Mouse (Mus musculus): Measurements from ENCODE around the gene Nxph1. TPM values are rescaled to one million over a fixed set of nuclear protein-coding genes. Genes with fewer than 3 reads are reported as not detected.

The Nxph1 gene
- polyA plus RNA-seq, 1 experiment from 2014 or later, result 0.33 TPM

GRCm38 (mm10) chr6:9076463-9076862 lies 128.2 kb downstream of the Nxph1 start:
- 52% methylated on average over 2 of the region's 2 CpGs for WGBS
- no peak overlapping the region for H3K9ac ChIP-seq
- H3K36me3 ChIP-seq, result no peaks in the 10 kb centered on the region
- no peaks in the 10 kb centered on the region for H3K27me3 ChIP-seq (replicated peaks)
- H3K9me3 ChIP-seq, result no peaks in the 10 kb centered on the region
- ATAC-seq, result no peak
- no peak overlapping the region for H3K4me2 ChIP-seq (replicated peaks)
- no peak overlapping the region for H3K27ac ChIP-seq
- no peaks in the 10 kb centered on the region for H3K4me1 ChIP-seq (replicated peaks)
- no peak overlapping the region for H3K4me3 ChIP-seq (replicated peaks)

- WGBS, result 66% methylated on average over 4 of the region's 4 CpGs
- no peak overlapping the region for H3K4me3 ChIP-seq (replicated peaks)
These were observed 129.8 kb downstream of the Nxph1 start for GRCm38 (mm10) chr6:9077793-9078689.

GRCm38 (mm10) chr6:9083851-9084250 lies 135.6 kb downstream of the Nxph1 start:
- Histone ChIP-seq H3K36me3 (no peaks in the 10 kb centered on the region), H3K9me3 (no peaks in the 10 kb centered on the region), H3K9ac (no peak overlapping the region), H3K27me3 (replicated peaks) (no peaks in the 10 kb centered on the region), H3K4me2 (replicated peaks) (no peak overlapping the region), H3K4me1 (replicated peaks) (no peaks in the 10 kb centered on the region), H3K4me3 (replicated peaks) (no peak overlapping the region), H3K27ac (no peak overlapping the region)
- no peak for ATAC-seq
- WGBS, result 82% methylated on average over 3 of the region's 3 CpGs

More at GRCm38 (mm10) chr6:9077793-9078689, 129.8 kb downstream of the Nxph1 start:
- Histone ChIP-seq H3K9ac (no peak overlapping the region), H3K4me1 (replicated peaks) (no peaks in the 10 kb centered on the region), H3K36me3 (no peaks in the 10 kb centered on the region), H3K9me3 (no peaks in the 10 kb centered on the region), H3K27me3 (replicated peaks) (no peaks in the 10 kb centered on the region), H3K4me2 (replicated peaks) (no peak overlapping the region), H3K27ac (no peak overlapping the region)
- ATAC-seq, result no peak

- H3K4me3 ChIP-seq (replicated peaks), result no peak overlapping the region
- H3K9ac ChIP-seq, result no peak overlapping the region
- no peak for ATAC-seq
- no peaks in the 10 kb centered on the region for H3K27me3 ChIP-seq (replicated peaks)
- H3K4me2 ChIP-seq (replicated peaks), result no peak overlapping the region
- no peaks in the 10 kb centered on the region for H3K4me1 ChIP-seq (replicated peaks)
- no peaks in the 10 kb centered on the region for H3K36me3 ChIP-seq
- 77% methylated on average over 2 of the region's 2 CpGs for WGBS
- H3K27ac ChIP-seq, result no peak overlapping the region
- no peaks in the 10 kb centered on the region for H3K9me3 ChIP-seq
These were observed 149.1 kb downstream of the Nxph1 start for GRCm38 (mm10) chr6:9097345-9097744.

- no peak for ATAC-seq
These were observed 159.1 kb downstream of the Nxph1 start for GRCm38 (mm10) chr6:9107366-9107765.

GRCm38 (mm10) chr6:9119136-9119535 lies 170.9 kb downstream of the Nxph1 start:
- no peaks in the 10 kb centered on the region for H3K9me3 ChIP-seq
- no peak overlapping the region for H3K4me3 ChIP-seq (replicated peaks)
- no peak overlapping the region for H3K4me2 ChIP-seq (replicated peaks)
- no peak overlapping the region for H3K27ac ChIP-seq
- no peak overlapping the region for H3K9ac ChIP-seq
- ATAC-seq, result no peak
- H3K36me3 ChIP-seq, result no peaks in the 10 kb centered on the region
- H3K4me1 ChIP-seq (replicated peaks), result no peaks in the 10 kb centered on the region
- H3K27me3 ChIP-seq (replicated peaks), result no peaks in the 10 kb centered on the region
- WGBS, result 69% methylated on average over 2 of the region's 2 CpGs

More at GRCm38 (mm10) chr6:9107366-9107765, 159.1 kb downstream of the Nxph1 start:
- Histone ChIP-seq H3K27ac (no peak overlapping the region), H3K27me3 (replicated peaks) (no peaks in the 10 kb centered on the region), H3K9me3 (no peaks in the 10 kb centered on the region), H3K9ac (no peak overlapping the region), H3K4me2 (replicated peaks) (no peak overlapping the region), H3K4me1 (replicated peaks) (no peaks in the 10 kb centered on the region), H3K36me3 (no peaks in the 10 kb centered on the region), H3K4me3 (replicated peaks) (no peak overlapping the region)

GRCm38 (mm10) chr6:9124321-9124914 lies 176.2 kb downstream of the Nxph1 start:
- no peak overlapping the region for H3K4me3 ChIP-seq (replicated peaks)
- H3K27ac ChIP-seq, result no peak overlapping the region
- 86% methylated on average over 12 of the region's 12 CpGs for WGBS
- no peak for ATAC-seq
- no peaks in the 10 kb centered on the region for H3K9me3 ChIP-seq
- no peaks in the 10 kb centered on the region for H3K36me3 ChIP-seq
- no peaks in the 10 kb centered on the region for H3K27me3 ChIP-seq (replicated peaks)
- no peaks in the 10 kb centered on the region for H3K4me1 ChIP-seq (replicated peaks)
- no peak overlapping the region for H3K9ac ChIP-seq
- H3K4me2 ChIP-seq (replicated peaks), result no peak overlapping the region

GRCm38 (mm10) chr6:9133589-9134279 lies 185.5 kb downstream of the Nxph1 start:
- Histone ChIP-seq H3K9ac (no peak overlapping the region), H3K4me1 (replicated peaks) (no peaks in the 10 kb centered on the region), H3K4me2 (replicated peaks) (no peak overlapping the region), H3K27me3 (replicated peaks) (no peaks in the 10 kb centered on the region), H3K36me3 (no peaks in the 10 kb centered on the region), H3K27ac (no peak overlapping the region), H3K4me3 (replicated peaks) (no peak overlapping the region), H3K9me3 (no peaks in the 10 kb centered on the region)
- 76% methylated on average over 3 of the region's 3 CpGs for WGBS
- ATAC-seq, result no peak

GRCm38 (mm10) chr6:9147966-9148365 lies 199.7 kb downstream of the Nxph1 start:
- ATAC-seq, result no peak

GRCm38 (mm10) chr6:9149791-9150190 lies 201.6 kb downstream of the Nxph1 start:
- Histone ChIP-seq H3K36me3 (no peaks in the 10 kb centered on the region), H3K27me3 (replicated peaks) (no peaks in the 10 kb centered on the region), H3K9me3 (no peaks in the 10 kb centered on the region), H3K4me2 (replicated peaks) (no peak overlapping the region), H3K4me3 (replicated peaks) (no peak overlapping the region), H3K4me1 (replicated peaks) (no peaks in the 10 kb centered on the region), H3K27ac (no peak overlapping the region), H3K9ac (no peak overlapping the region)
- WGBS, result 48% methylated on average over 1 of the region's 1 CpGs
- no peak for ATAC-seq

More at GRCm38 (mm10) chr6:9147966-9148365, 199.7 kb downstream of the Nxph1 start:
- H3K36me3 ChIP-seq, result no peaks in the 10 kb centered on the region
- no peaks in the 10 kb centered on the region for H3K9me3 ChIP-seq
- no peak overlapping the region for H3K4me3 ChIP-seq (replicated peaks)
- H3K27me3 ChIP-seq (replicated peaks), result no peaks in the 10 kb centered on the region
- no peak overlapping the region for H3K27ac ChIP-seq
- H3K9ac ChIP-seq, result no peak overlapping the region
- no peaks in the 10 kb centered on the region for H3K4me1 ChIP-seq (replicated peaks)
- no peak overlapping the region for H3K4me2 ChIP-seq (replicated peaks)

GRCm38 (mm10) chr6:9159191-9159590 lies 211.0 kb downstream of the Nxph1 start:
- Histone ChIP-seq H3K36me3 (no peaks in the 10 kb centered on the region), H3K4me2 (replicated peaks) (no peak overlapping the region), H3K4me3 (replicated peaks) (no peak overlapping the region), H3K9ac (no peak overlapping the region), H3K27ac (no peak overlapping the region), H3K9me3 (no peaks in the 10 kb centered on the region), H3K27me3 (replicated peaks) (no peaks in the 10 kb centered on the region), H3K4me1 (replicated peaks) (no peaks in the 10 kb centered on the region)
- WGBS, result 83% methylated on average over 2 of the region's 2 CpGs
- no peak for ATAC-seq

GRCm38 (mm10) chr6:9182477-9182876 lies 234.2 kb downstream of the Nxph1 start:
- Histone ChIP-seq H3K36me3 (no peaks in the 10 kb centered on the region), H3K9me3 (no peaks in the 10 kb centered on the region), H3K4me1 (replicated peaks) (no peaks in the 10 kb centered on the region), H3K4me3 (replicated peaks) (no peak overlapping the region), H3K4me2 (replicated peaks) (no peak overlapping the region), H3K27me3 (replicated peaks) (no peaks in the 10 kb centered on the region), H3K27ac (no peak overlapping the region), H3K9ac (no peak overlapping the region)
- ATAC-seq, result no peak
- WGBS, result 64% methylated on average over 3 of the region's 3 CpGs
